Mouse (Mus musculus): ENCODE data around the gene Cntn4. TPM values are rescaled to one million over a fixed set of nuclear protein-coding genes. Genes with fewer than 3 reads are reported as not detected.

Gene Cntn4
- polyA plus RNA-seq, 1 experiment from 2014 or later = 1.5 TPM

DNA sequence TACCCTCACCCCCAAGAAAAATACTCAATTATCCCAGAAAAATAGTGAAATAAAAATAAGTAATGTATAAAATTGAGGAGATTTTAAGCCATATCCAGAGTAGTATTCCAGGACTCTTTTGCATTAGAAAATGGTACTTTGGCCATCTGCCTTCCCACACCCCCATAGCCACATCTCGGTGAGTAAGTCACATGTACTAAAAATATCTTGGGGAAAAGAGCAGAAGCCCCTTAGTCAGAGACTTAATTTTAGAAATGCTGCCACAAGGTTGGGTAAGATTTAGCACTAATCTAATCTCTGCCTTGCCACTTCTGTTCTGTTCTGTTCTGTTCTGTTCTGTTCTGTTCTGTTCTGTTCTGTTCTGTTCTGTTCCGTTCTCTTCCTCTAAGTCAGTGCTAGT is 796.4 kb downstream of the Cntn4 start:
- Histone ChIP-seq H3K4me2 (ENCODE audit: low read depth, low read length) (no peak overlapping the region), H3K9ac (ENCODE audit: low read length) (no peak overlapping the region), H3K4me1 (replicated peaks; ENCODE audit: control insufficient read depth, insufficient read depth, low read length) (no peaks in the 10 kb centered on the region; the same call in 1 of the 2 replicates), H3K4me3 (ENCODE audit: low read length) (no peak overlapping the region), H3K27ac (ENCODE audit: low read length) (no peak overlapping the region), H3K9me3 (ENCODE audit: control insufficient read depth, low read length) (no peaks in the 10 kb centered on the region), H3K27me3 (ENCODE audit: control insufficient read depth, insufficient read depth, low read depth, low read length) (no peaks in the 10 kb centered on the region), H3K36me3 (ENCODE audit: control insufficient read depth, insufficient read depth, low read length) (no peaks in the 10 kb centered on the region)
- 58% methylated on average over 2 of the region's 2 CpGs for WGBS
- ATAC-seq (ENCODE audit: low read depth) = no peak

DNA sequence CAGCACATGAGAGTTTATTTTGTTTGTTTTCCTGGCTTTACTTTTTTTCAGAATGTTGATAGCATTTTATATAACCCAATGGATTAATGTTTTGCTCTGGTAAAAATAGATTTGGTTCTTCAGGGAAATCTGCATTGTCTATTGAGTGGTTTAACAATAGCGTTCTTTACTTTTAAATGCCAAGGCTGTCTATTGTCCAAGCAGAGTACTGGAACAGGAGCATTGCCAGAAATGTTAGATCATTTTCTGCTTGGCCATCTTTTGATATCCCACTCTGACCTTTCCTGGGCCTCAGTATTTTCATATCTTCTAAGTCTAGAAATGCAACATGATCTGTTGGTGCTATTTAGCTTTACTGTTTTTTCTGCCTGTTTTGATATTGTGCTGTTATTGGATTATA is 804.1 kb downstream of the Cntn4 start:
- H3K9me3 ChIP-seq (ENCODE audit: control insufficient read depth, low read length) = no peaks in the 10 kb centered on the region
- ATAC-seq (ENCODE audit: low read depth) = no peak
- 90% methylated on average over 1 of the region's 1 CpGs for WGBS

DNA sequence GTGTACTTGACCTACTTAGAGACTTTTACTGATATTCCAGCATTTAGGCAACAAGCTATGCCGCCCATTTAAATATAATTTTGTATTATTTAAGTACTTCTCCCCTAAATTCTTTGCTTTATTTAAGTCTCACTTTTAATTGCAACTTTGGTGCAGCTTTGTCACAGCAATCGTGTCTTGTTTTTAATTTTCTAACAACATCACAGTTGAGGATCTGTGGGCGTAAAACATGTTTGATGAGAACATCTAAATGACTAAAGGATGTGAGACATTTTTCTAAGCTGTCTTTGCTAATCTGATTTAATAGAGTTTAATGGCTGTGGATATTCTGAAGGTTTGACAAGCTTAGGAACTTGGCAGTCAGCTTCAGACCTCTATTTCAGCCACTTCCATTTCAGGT is 818.8 kb downstream of the Cntn4 start:
- no peak overlapping the region for H3K9ac ChIP-seq (ENCODE audit: low read length)
- no peaks in the 10 kb centered on the region for H3K27me3 ChIP-seq (ENCODE audit: control insufficient read depth, insufficient read depth, low read depth, low read length)
- H3K4me2 ChIP-seq (ENCODE audit: low read depth, low read length) = no peak overlapping the region
- no peaks in the 10 kb centered on the region for H3K4me1 ChIP-seq (replicated peaks; ENCODE audit: control insufficient read depth, insufficient read depth, low read length)
- ATAC-seq (ENCODE audit: low read depth) = no peak
- no peaks in the 10 kb centered on the region for H3K9me3 ChIP-seq (ENCODE audit: control insufficient read depth, low read length)
- WGBS = 89% methylated on average over 3 of the region's 3 CpGs
- H3K4me3 ChIP-seq (ENCODE audit: low read length) = no peak overlapping the region
- H3K27ac ChIP-seq (ENCODE audit: low read length) = no peak overlapping the region
- H3K36me3 ChIP-seq (ENCODE audit: control insufficient read depth, insufficient read depth, low read length) = no peaks in the 10 kb centered on the region

More for the DNA sequence above, 804.1 kb downstream of the Cntn4 start:
- Histone ChIP-seq H3K36me3 (ENCODE audit: control insufficient read depth, insufficient read depth, low read length) (no peaks in the 10 kb centered on the region), H3K9ac (ENCODE audit: low read length) (no peak overlapping the region), H3K4me3 (ENCODE audit: low read length) (no peak overlapping the region), H3K27ac (ENCODE audit: low read length) (no peak overlapping the region), H3K4me2 (ENCODE audit: low read depth, low read length) (no peak overlapping the region), H3K27me3 (ENCODE audit: control insufficient read depth, insufficient read depth, low read depth, low read length) (no peaks in the 10 kb centered on the region), H3K4me1 (replicated peaks; ENCODE audit: control insufficient read depth, insufficient read depth, low read length) (no peaks in the 10 kb centered on the region)

DNA sequence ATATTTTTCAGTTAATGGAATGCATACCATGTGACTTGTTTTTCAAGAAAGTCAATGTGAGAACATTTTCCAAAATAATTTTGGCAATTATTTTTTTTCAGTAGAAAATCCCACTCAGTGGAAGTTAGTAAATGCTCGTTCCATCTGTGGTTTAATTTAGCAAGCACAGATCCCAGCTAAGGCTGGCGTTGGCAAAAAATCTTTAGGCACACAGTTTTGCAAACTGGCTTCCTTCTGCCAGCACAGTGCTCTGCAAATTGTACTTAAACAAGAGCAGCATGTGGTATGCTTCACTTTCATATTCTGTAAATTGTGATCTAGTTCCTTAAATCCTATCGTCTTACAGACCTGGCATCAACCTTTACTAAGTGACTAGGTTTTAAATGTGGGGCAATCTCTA is 821.7 kb downstream of the Cntn4 start:
- no peaks in the 10 kb centered on the region for H3K36me3 ChIP-seq (ENCODE audit: control insufficient read depth, insufficient read depth, low read length)
- ATAC-seq (ENCODE audit: low read depth) = no peak
- H3K27ac ChIP-seq (ENCODE audit: low read length) = no peak overlapping the region
- no peak overlapping the region for H3K9ac ChIP-seq (ENCODE audit: low read length)
- no peaks in the 10 kb centered on the region for H3K27me3 ChIP-seq (ENCODE audit: control insufficient read depth, insufficient read depth, low read depth, low read length)
- 87% methylated on average over 3 of the region's 3 CpGs for WGBS
- no peaks in the 10 kb centered on the region for H3K4me1 ChIP-seq (replicated peaks; ENCODE audit: control insufficient read depth, insufficient read depth, low read length)
- H3K4me3 ChIP-seq (ENCODE audit: low read length) = no peak overlapping the region
- no peaks in the 10 kb centered on the region for H3K9me3 ChIP-seq (ENCODE audit: control insufficient read depth, low read length)
- no peak overlapping the region for H3K4me2 ChIP-seq (ENCODE audit: low read depth, low read length)

DNA sequence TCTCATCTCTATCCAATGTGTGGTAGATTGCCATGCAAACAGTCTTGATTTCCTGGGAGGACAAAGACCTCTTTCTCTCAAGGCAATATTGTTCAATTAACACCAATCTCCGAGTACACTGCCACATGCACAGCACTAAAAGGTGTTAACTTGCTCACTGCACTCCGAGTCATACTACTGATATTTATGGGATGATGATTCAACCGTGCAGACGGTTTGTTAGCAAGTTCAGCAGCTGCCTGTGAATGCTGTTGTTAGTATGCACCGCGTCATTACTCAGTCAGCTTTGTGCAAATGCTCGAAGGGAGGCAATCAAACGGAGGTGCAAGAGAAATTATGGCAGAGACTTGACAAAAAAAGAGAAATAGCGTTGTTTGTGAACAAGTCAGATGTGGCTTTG is 826.5 kb downstream of the Cntn4 start:
- H3K9me3 ChIP-seq (ENCODE audit: control insufficient read depth, low read length) = no peaks in the 10 kb centered on the region
- H3K4me2 ChIP-seq (ENCODE audit: low read depth, low read length) = no peak overlapping the region
- H3K27ac ChIP-seq (ENCODE audit: low read length) = no peak overlapping the region
- H3K9ac ChIP-seq (ENCODE audit: low read length) = no peak overlapping the region
- H3K36me3 ChIP-seq (ENCODE audit: control insufficient read depth, insufficient read depth, low read length) = no peaks in the 10 kb centered on the region
- no peaks in the 10 kb centered on the region for H3K4me1 ChIP-seq (replicated peaks; ENCODE audit: control insufficient read depth, insufficient read depth, low read length)
- ATAC-seq (ENCODE audit: low read depth) = no peak
- 54% methylated on average over 9 of the region's 9 CpGs for WGBS
- H3K27me3 ChIP-seq (ENCODE audit: control insufficient read depth, insufficient read depth, low read depth, low read length) = no peaks in the 10 kb centered on the region
- H3K4me3 ChIP-seq (ENCODE audit: low read length) = no peak overlapping the region

DNA sequence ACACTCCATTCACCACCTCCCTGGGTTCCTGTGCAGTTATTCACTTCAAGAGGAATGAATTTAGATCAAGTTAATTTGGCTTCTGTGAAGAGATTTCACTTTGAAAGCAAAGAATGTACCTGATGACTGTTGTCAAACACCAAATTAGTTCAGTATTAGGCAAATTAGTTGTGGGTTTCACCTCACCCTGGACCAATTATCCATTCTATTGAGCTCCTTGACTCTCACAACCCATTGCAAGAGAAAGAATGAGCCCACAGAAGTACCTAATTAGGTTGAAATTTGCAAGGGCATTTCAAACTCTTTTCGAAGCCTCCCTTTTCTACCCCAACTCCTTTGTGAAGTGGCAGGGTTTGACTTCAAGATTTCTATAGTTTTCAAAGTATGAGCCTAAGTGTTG is 842.9 kb downstream of the Cntn4 start:
- Histone ChIP-seq H3K27ac (ENCODE audit: low read length) (no peak overlapping the region), H3K27me3 (ENCODE audit: control insufficient read depth, insufficient read depth, low read depth, low read length) (no peaks in the 10 kb centered on the region), H3K4me3 (ENCODE audit: low read length) (no peak overlapping the region), H3K36me3 (ENCODE audit: control insufficient read depth, insufficient read depth, low read length) (no peaks in the 10 kb centered on the region), H3K9ac (ENCODE audit: low read length) (no peak overlapping the region), H3K9me3 (ENCODE audit: control insufficient read depth, low read length) (no peaks in the 10 kb centered on the region), H3K4me2 (ENCODE audit: low read depth, low read length) (no peak overlapping the region), H3K4me1 (replicated peaks; ENCODE audit: control insufficient read depth, insufficient read depth, low read length) (no peaks in the 10 kb centered on the region)
- ATAC-seq (ENCODE audit: low read depth) = no peak
- 70% methylated on average over 1 of the region's 1 CpGs for WGBS

DNA sequence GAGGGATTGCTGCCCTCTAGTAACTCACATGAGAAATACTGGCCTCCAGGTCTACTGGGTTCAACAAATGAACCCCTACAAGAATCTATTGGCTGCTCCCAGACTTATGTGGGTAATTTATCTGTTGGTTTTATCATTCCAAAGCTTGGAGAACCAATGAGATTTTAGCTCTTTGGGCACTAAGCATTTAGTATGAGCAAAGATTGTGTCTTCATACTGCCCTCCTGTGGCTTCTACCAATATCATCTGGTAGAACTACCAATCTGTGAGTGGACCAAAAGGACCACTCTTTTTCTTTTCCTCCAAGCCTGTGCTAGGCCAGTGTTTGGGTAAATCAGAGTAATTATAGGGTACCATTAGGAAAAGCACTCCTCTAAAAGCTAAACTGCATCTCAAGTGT is 866.0 kb downstream of the Cntn4 start:
- Histone ChIP-seq H3K4me1 (replicated peaks; ENCODE audit: control insufficient read depth, insufficient read depth, low read length) (no peaks in the 10 kb centered on the region), H3K4me3 (ENCODE audit: low read length) (no peak overlapping the region), H3K4me2 (ENCODE audit: low read depth, low read length) (no peak overlapping the region), H3K36me3 (ENCODE audit: control insufficient read depth, insufficient read depth, low read length) (no peaks in the 10 kb centered on the region), H3K27me3 (ENCODE audit: control insufficient read depth, insufficient read depth, low read depth, low read length) (no peaks in the 10 kb centered on the region), H3K27ac (ENCODE audit: low read length) (no peak overlapping the region), H3K9me3 (ENCODE audit: control insufficient read depth, low read length) (no peaks in the 10 kb centered on the region), H3K9ac (ENCODE audit: low read length) (no peak overlapping the region)
- ATAC-seq (ENCODE audit: low read depth) = no peak

DNA sequence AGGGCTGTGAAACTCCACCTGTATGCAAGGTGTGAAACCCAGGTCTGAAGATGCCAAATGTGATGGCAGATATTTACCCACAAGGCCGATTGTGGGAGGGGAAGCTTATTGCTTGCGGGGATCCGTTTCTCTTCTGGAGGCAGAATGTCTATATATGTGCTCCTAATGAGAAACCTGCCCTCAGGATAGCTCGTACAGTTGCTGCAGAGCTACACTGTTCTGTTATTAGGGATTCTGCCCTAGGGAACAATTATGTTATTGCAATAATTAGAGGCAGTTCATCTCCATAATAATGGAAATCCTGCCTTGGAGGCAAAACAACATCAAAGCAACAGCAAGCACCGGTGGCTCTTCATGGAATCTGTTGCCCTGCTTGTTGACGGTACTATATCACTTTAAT is 884.2 kb downstream of the Cntn4 start:
- no peaks in the 10 kb centered on the region for H3K9me3 ChIP-seq (ENCODE audit: control insufficient read depth, low read length)
- H3K27me3 ChIP-seq (ENCODE audit: control insufficient read depth, insufficient read depth, low read depth, low read length) = no peaks in the 10 kb centered on the region
- no peak for ATAC-seq (ENCODE audit: low read depth)
- no peak overlapping the region for H3K4me2 ChIP-seq (ENCODE audit: low read depth, low read length)
- H3K27ac ChIP-seq (ENCODE audit: low read length) = no peak overlapping the region
- no peak overlapping the region for H3K9ac ChIP-seq (ENCODE audit: low read length)
- 88% methylated on average over 6 of the region's 6 CpGs for WGBS
- H3K36me3 ChIP-seq (ENCODE audit: control insufficient read depth, insufficient read depth, low read length) = no peaks in the 10 kb centered on the region
- 0 out of 2 replicates have a peak, but pooled peaks cover 3% of the 10 kb centered on the region for H3K4me1 ChIP-seq (replicated peaks; ENCODE audit: control insufficient read depth, insufficient read depth, low read length)
- no peak overlapping the region for H3K4me3 ChIP-seq (ENCODE audit: low read length)

DNA sequence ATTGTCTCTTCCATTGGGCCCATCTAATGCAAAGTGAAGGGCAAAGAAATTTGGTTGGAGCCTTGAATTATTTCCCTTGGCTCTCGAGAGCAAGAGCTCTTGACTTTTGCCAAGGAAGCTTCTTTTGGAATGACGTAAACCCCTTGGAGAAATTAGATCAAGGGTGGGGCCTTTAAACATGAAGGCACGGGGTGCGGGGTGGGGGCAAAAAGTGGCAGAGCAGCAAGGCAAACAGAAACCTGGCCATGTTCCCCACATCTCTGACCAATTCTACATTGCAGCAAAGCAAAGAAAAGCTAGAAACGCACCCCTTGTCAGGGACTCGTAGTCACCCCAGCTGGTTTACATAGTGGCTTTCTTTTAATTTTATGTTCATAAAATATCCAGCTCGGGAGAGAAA is 887.9 kb downstream of the Cntn4 start:
- Histone ChIP-seq H3K9me3 (ENCODE audit: control insufficient read depth, low read length) (no peaks in the 10 kb centered on the region), H3K36me3 (ENCODE audit: control insufficient read depth, insufficient read depth, low read length) (no peaks in the 10 kb centered on the region)
- ATAC-seq (ENCODE audit: low read depth) = peak; percentile 78

DNA sequence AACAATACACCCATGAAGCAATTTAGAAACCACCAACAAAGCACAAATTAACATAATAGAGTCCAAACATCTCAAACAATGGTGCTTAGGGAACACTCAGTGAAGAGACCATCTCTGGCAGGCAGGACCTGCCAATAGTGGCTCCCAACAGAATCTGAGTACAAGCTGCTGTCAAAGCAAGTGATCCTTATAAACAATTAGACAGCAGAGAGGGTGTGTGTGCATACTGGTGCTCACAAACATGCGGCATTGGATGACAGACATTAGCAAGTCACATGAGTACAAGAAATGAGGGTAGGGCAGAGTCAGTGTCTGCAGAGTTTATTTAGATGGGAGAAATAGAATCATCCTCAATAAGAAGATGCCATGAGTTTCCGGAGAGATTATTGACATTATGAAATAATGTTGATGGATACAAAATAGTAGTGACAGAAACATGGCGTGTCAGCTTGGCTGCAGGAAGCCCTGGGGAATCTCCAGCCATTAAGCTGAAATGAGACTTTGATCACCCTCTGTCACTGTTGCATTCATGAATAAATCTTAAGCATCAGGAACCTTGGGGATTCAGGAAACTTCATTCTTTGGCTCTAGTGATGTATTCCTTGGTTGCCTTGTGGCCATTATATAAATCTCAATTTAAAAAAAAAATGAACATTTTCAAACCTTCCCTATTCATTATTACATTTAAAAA is 888.5 kb downstream of the Cntn4 start:
- Histone ChIP-seq H3K4me3 (ENCODE audit: low read length) (no peak overlapping the region), H3K27me3 (ENCODE audit: control insufficient read depth, insufficient read depth, low read depth, low read length) (no peaks in the 10 kb centered on the region), H3K27ac (ENCODE audit: low read length) (no peak overlapping the region), H3K4me1 (replicated peaks; ENCODE audit: control insufficient read depth, insufficient read depth, low read length) (0 out of 2 replicates have a peak, but pooled peaks cover 3% of the 10 kb centered on the region), H3K36me3 (ENCODE audit: control insufficient read depth, insufficient read depth, low read length) (no peaks in the 10 kb centered on the region), H3K9ac (ENCODE audit: low read length) (no peak overlapping the region), H3K9me3 (ENCODE audit: control insufficient read depth, low read length) (no peaks in the 10 kb centered on the region), H3K4me2 (ENCODE audit: low read depth, low read length) (no peak overlapping the region)
- WGBS = 65% methylated on average over 3 of the region's 3 CpGs
- no peak for ATAC-seq (ENCODE audit: low read depth)

More for the DNA sequence above, 887.9 kb downstream of the Cntn4 start:
- 47% methylated on average over 7 of the region's 7 CpGs for WGBS
- Histone ChIP-seq H3K4me3 (ENCODE audit: low read length) (no peak overlapping the region), H3K4me2 (ENCODE audit: low read depth, low read length) (no peak overlapping the region), H3K9ac (ENCODE audit: low read length) (no peak overlapping the region), H3K4me1 (replicated peaks; ENCODE audit: control insufficient read depth, insufficient read depth, low read length) (0 out of 2 replicates have a peak, but pooled peaks cover 3% of the 10 kb centered on the region), H3K27me3 (ENCODE audit: control insufficient read depth, insufficient read depth, low read depth, low read length) (no peaks in the 10 kb centered on the region), H3K27ac (ENCODE audit: low read length) (no peak overlapping the region)
